Mouse (Mus musculus) ES-Bruce4 (cell line): ENCODE measurements around the gene Dtx1.

Experiments
- CTCF ChIP-seq: IDR thresholded peaks from one replicate; pipeline ENCODE4 v1.8.1; 2011; ENCODE audit warnings: low read depth, low read length
- EP300 ChIP-seq: IDR thresholded peaks from 2 replicates; pipeline ENCODE4 v1.6.1; 2011; ENCODE audit warnings: low read depth, low read length; ENCODE audit not compliant: insufficient read depth
- POLR2A ChIP-seq: IDR thresholded peaks from one replicate; pipeline ENCODE4 v1.8.1; 2011; ENCODE audit warnings: low read length; ENCODE audit not compliant: insufficient read depth

DNA sequence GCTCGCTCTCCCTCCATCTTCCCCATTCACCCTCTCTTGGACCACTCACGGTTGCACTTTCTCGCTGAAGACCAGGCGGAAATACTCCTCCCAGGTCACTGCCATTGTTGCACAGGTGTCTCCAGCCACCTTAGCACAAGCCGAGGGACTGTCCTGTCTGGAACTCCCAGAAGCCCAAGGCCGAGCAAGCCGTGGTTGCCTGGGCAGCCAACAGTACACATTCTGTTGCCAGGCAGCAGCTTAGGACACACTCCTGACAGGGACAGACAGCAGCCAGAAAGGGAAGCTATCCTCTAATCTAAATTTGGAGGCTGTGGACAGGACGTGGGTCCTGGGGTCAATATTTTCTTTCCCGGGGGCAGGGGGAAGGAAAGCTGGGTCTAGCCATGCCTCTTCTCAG is 77.6 kb downstream of the Dtx1 start, which contains the start of gene Cfap73:
- TF ChIP-seq CTCF: no peak
- no peak for TF ChIP-seq POLR2A
- TF ChIP-seq EP300: no peak
